Mouse (Mus musculus) limb, embryonic 11.5 days (tissue): ENCODE data around the gene Ldlrad3. TPM values are rescaled to one million over a fixed set of nuclear protein-coding genes. Genes with fewer than 3 reads are reported as not detected.

Source experiments
- ATAC-seq: fragments of 200-750 bp; cut with Nextera tagmentation; 2 replicates; pipeline ENCODE4 v1.8.0; 2017; ENCODE audit warnings: low read depth; ENCODE audit not compliant: insufficient number of reproducible peaks, low FRiP score, low TSS enrichment
- DNase-seq: peaks from one replicate; pipeline ENCODE4 v3.0.0-alpha.2; 2015; ENCODE audit warnings: low spot score
- H3K27ac ChIP-seq: fragments of 300-500 bp; sonication (generic); replicated peaks from 2 replicates; pipeline ENCODE4 v1.5.1; 2014; ENCODE audit warnings: low read depth, mild to moderate bottlenecking, low read length
- H3K27me3 ChIP-seq: fragments of 300-500 bp; sonication (generic); 2 replicates; pipeline ENCODE4 v1.6.1; 2014; ENCODE audit warnings: mild to moderate bottlenecking, low read length, mixed read lengths; ENCODE audit not compliant: control insufficient read depth, insufficient read depth
- H3K36me3 ChIP-seq: fragments of 300-500 bp; sonication (generic); 2 replicates; pipeline ENCODE4 v1.6.1; 2014; ENCODE audit warnings: mild to moderate bottlenecking, low read length, moderate library complexity, mixed read lengths; ENCODE audit not compliant: control insufficient read depth, insufficient read depth
- H3K4me1 ChIP-seq: fragments of 300-500 bp; sonication (generic); 2 replicates; pipeline ENCODE4 v1.6.1; 2014; ENCODE audit warnings: low read length, mixed read lengths; ENCODE audit not compliant: control insufficient read depth, insufficient read depth
- H3K4me2 ChIP-seq: fragments of 300-500 bp; sonication (generic); 2 replicates; pipeline ENCODE4 v1.6.1; 2014; ENCODE audit warnings: low read depth, mild to moderate bottlenecking, moderate library complexity; ENCODE audit not compliant: severe bottlenecking
- H3K4me3 ChIP-seq: fragments of 300-500 bp; sonication (generic); 2 replicates; pipeline ENCODE4 v1.5.1; 2014; ENCODE audit warnings: low read depth, low read length
- H3K9ac ChIP-seq: fragments of 300-500 bp; sonication (generic); 2 replicates; pipeline ENCODE4 v1.6.1; 2014; ENCODE audit warnings: mild to moderate bottlenecking, low read length
- H3K9me3 ChIP-seq: fragments of 300-500 bp; sonication (generic); 2 replicates; pipeline ENCODE4 v1.6.1; 2016; ENCODE audit warnings: low read length; ENCODE audit not compliant: control insufficient read depth
- WGBS: fragments of 180-500 bp; shearing (Covaris S2); extraction: QIAGEN DNeasy Blood & Tissue Kit; methylation state at CpG from one replicate; pipeline ENCODE4 v1.1.7; 2014; 5-methylcytosine and 5-hydroxymethylcytosine counted together
- polyA plus RNA-seq: library from polyadenylated mRNA; unstranded; fragments of >200 nt; fragmentation: Nextera tagmentation; extraction: Ambion mirVana; gene quantifications from 2 replicates; pipeline ENCODE4 v1.2.1, GENCODE M21; 2014

Ldlrad3 gene
- polyA plus RNA-seq, 1 experiment from 2014 or later: 57.5 TPM

DNA sequence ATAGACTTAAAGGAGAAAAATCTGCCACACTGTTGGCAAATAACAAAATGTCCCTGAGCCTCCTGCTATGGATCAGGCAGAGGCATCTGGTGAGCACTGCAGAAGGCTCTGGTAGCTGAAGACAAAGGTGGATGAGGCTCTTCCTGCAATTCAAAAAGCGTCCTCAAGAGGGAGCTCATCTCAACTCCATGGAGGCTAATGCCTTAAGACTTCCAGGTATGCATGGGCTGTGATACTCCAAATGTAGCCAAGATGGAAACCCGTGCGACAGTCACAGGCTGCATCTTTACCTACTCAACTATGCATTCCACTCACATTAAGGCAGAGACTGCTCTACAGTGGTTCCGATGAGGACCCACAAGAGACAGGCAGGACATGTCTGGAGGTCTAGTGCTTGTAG, 108.6 kb downstream of the Ldlrad3 start:
- H3K4me1 ChIP-seq: no peaks in the 10 kb centered on the region
- H3K27me3 ChIP-seq: no peaks in the 10 kb centered on the region
- WGBS: 49% methylated on average over 4 of the region's 4 CpGs
- H3K27ac ChIP-seq: no peak overlapping the region
- H3K36me3 ChIP-seq: no peaks in the 10 kb centered on the region
- peak; percentile 84 for DNase-seq
- no peak overlapping the region for H3K9ac ChIP-seq
- no peak overlapping the region for H3K4me3 ChIP-seq
- ATAC-seq: no peak
- H3K9me3 ChIP-seq: no peaks in the 10 kb centered on the region; the same call in 1 of the 2 replicates
- H3K4me2 ChIP-seq: no peak overlapping the region

DNA sequence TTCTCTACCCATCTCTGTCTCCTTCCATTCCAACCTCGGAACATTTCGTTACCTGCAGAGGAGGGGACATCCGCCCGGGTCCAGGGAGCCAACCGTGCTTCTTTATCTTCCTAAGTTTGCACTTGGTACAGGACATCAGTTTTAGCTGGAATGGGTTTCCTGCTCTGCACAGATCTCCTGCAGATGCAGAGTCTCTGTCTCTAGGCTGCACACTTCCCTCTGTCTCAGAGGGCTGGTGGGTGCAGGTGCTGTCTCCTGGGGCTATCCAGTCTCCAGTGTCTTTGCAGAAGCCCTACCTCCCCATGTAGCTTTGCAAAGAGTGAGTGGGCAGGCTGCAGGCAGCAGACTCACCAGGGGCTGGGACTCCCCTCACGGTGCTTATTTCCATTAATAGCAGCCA, 109.9 kb downstream of the Ldlrad3 start:
- no peak overlapping the region for H3K4me2 ChIP-seq
- H3K27me3 ChIP-seq: no peaks in the 10 kb centered on the region
- no peak overlapping the region for H3K4me3 ChIP-seq
- DNase-seq (no peak), ATAC-seq (no peak)
- no peaks in the 10 kb centered on the region for H3K36me3 ChIP-seq
- no peak overlapping the region for H3K9ac ChIP-seq
- H3K9me3 ChIP-seq: no peaks in the 10 kb centered on the region; the same call in 1 of the 2 replicates
- 94% methylated on average over 6 of the region's 6 CpGs for WGBS
- H3K4me1 ChIP-seq: no peaks in the 10 kb centered on the region
- H3K27ac ChIP-seq: no peak overlapping the region

DNA sequence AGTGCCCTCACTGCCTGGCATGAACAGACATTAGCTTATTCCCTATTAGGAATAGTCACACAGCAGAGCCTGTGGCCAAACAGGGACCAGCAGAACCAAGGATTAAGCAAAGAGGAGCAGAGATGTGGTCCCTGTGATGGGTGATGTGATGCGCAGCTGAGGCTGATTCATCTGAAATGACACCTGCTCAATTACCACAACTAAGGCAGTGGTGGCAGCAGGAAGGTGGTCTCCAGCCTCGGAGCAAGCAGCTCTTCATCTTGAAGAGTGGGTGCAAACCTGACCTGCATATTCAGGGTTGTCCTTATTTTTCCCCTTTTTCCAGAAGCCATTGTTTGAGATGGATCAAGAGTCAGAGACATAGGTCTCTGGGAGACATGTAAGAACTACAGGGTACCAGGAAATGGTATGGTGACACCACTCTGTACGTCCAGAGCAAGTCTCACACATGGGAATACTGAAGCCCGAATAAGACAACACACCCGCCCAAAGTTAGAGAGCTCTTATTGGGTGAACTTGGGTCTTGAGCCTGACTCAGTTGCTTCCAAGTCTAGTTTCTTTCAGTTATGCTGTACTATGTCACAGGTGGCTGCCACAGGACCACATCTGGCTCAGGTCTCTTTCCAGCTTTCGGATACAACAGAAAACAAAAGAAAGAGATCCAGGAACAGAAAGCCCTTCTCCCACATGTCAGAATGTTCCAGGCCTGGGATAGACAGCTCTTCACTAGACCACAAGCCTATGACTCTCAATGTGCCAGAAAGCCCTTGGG, 112.7 kb downstream of the Ldlrad3 start:
- Histone ChIP-seq H3K9me3 (no peaks in the 10 kb centered on the region), H3K4me2 (no peak overlapping the region), H3K27me3 (no peaks in the 10 kb centered on the region), H3K9ac (no peak overlapping the region), H3K36me3 (no peaks in the 10 kb centered on the region), H3K4me1 (no peaks in the 10 kb centered on the region), H3K4me3 (no peak overlapping the region), H3K27ac (no peak overlapping the region)
- WGBS: 98% methylated on average over 6 of the region's 6 CpGs
- no peak for ATAC-seq
- DNase-seq: no peak

DNA sequence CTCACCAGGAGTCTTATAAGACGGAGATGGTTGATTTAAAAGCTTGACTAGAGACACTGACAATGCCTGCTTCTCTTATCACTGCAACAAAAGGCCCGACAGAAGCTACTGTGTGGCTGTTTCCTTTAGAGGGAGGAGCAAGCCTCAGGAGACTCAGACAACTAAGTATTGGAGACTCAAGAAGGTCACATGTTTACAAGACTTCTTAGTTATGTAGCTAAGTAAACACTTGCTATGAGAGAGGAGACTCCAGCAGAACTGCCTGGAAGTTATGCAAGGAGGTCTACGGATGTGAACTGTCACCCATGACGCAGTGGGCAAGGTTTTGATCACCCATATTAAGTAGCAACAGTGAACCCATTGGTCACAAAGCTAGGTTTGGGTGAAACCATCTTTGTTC, 113.3 kb downstream of the Ldlrad3 start:
- DNase-seq: no peak
- ATAC-seq: no peak
- Histone ChIP-seq H3K4me1 (no peaks in the 10 kb centered on the region), H3K4me2 (no peak overlapping the region), H3K27me3 (no peaks in the 10 kb centered on the region), H3K27ac (no peak overlapping the region), H3K9ac (no peak overlapping the region), H3K36me3 (no peaks in the 10 kb centered on the region), H3K4me3 (no peak overlapping the region), H3K9me3 (no peaks in the 10 kb centered on the region)
- 87% methylated on average over 4 of the region's 4 CpGs for WGBS

DNA sequence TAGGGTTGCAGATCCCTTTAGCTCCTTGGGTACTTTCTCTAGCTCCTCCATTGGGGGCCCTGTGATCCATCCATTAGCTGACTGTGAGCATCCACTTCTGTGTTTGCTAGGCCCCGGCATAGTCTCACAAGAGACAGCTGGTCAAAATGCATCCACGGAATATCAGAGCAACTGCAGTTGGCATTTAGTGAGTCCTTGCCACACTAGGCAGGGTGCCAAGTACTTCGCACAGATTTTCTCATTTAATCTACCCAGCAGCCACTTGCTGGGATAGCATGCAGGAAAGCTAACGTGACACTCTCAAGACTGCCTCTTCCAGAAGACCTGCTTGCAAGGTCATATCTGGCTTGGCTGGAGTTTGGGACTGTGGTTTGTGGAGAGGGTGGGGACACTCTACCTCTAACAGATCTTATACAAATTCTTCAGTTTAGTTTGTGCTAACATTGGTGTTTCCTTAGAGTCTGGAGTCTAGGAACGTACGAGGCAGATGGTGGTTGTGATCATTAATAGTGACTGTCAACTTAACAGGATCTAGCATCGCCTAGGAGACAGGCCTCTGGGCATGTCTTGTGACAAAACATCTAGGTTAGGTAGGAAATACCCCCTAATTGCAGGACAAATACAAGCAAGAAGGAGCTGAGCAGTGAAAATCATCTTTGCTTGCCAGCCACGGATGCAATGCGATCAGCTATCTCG, 115.0 kb downstream of the Ldlrad3 start:
- Histone ChIP-seq H3K9ac (no peak overlapping the region), H3K36me3 (no peaks in the 10 kb centered on the region), H3K27ac (no peak overlapping the region), H3K27me3 (no peaks in the 10 kb centered on the region), H3K4me3 (no peak overlapping the region), H3K9me3 (no peaks in the 10 kb centered on the region), H3K4me2 (no peak overlapping the region), H3K4me1 (no peaks in the 10 kb centered on the region)
- ATAC-seq: no peak
- 92% methylated on average over 10 of the region's 10 CpGs for WGBS
- no peak for DNase-seq

DNA sequence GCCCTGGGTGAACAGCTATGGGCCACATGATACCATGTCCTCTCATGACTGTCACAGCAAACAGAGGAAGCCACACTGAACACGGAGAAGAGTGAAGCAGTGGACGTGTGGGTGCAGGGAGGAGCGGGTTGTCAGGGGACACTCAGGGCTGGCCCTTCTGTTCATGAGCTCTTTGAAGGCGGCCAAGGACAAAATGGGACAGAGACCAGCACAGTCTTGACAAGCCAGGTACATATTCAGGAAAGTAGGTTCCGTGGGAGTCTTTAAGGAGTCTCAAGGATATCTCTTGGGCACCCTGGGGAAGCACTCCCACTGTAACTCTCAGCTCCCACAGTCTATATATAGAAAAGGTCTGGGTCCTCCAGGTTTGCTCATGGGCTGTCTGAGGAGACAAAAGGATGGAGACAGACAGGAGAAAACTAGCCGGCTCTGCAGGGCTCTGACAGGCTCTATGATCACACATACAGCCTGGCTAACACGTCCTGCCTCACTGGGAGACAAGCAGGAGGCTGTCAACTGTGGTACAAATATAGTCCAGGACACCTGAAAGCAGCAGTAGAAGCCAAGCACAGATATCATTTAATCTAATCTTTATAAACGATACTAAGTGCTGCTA, 121.3 kb downstream of the Ldlrad3 start:
- H3K36me3 ChIP-seq: no peaks in the 10 kb centered on the region
- H3K9me3 ChIP-seq: no peaks in the 10 kb centered on the region
- no peak overlapping the region for H3K4me2 ChIP-seq
- H3K4me3 ChIP-seq: no peak overlapping the region
- H3K27me3 ChIP-seq: no peaks in the 10 kb centered on the region
- no peak overlapping the region for H3K9ac ChIP-seq
- DNase-seq: no peak
- WGBS: 86% methylated on average over 8 of the region's 8 CpGs
- no peak overlapping the region for H3K27ac ChIP-seq
- H3K4me1 ChIP-seq: no peaks in the 10 kb centered on the region
- ATAC-seq: no peak

DNA sequence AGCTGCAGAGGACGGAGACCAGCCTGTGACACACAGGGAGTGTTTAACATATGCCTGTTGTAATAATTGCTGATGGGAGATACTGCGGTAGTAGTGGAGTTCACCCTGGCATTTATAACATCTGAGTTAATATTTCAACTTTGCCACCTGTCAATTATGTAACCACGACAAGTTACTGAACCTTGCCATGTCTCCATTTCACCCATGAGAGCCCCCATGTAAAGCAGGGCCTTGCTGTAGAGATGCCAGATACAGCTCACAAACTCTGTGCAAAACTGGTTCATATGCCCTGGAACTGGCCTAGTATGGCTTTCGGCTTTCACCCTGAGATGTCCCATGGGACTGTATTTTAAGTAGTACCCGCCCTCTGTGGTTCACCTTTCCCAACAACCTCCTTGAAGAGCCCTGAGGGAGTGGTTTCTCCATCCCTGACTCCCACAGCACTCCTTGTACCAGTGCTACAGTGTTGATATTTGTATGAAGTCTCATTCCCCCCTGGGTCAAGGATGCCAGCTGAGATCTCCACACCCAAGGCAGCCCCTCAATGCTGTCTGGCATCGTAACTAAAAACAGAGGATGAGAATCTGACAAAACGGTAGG, 122.2 kb downstream of the Ldlrad3 start:
- Histone ChIP-seq H3K4me2 (no peak overlapping the region), H3K36me3 (no peaks in the 10 kb centered on the region), H3K4me3 (no peak overlapping the region), H3K4me1 (no peaks in the 10 kb centered on the region), H3K27me3 (no peaks in the 10 kb centered on the region), H3K27ac (no peak overlapping the region), H3K9ac (no peak overlapping the region), H3K9me3 (no peaks in the 10 kb centered on the region)
- WGBS: 88% methylated on average over 7 of the region's 7 CpGs
- DNase-seq (no peak), ATAC-seq (no peak)

DNA sequence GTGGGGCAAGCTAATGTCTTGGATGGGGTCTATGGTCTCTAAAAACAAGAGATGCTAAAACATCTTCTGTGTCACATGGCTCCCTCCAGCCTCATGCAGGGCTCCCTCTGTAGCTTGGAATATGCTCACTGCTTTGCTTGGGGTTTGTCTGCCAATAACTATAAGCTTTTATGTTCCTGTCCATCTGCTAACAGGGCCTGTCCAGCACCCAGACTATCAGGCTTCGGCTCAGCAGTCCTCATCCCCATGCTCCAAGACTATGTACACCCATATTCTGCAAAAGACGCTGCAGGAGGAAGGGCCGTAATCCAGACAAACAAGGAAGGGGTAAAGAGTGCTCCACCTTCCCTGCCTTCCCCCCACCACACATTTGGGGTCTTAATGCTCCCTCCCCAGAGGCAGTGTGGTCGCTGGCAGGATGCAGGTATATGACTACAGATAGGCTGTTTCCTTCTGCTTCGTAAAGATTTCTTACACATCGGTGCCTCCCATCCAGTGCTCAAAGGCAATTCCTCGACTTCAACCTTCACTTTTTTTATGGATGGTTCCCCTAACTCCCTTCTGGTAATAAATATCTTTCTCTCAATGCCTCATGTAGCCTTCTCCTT, 123.2 kb downstream of the Ldlrad3 start:
- Histone ChIP-seq H3K27me3 (no peaks in the 10 kb centered on the region), H3K9me3 (no peaks in the 10 kb centered on the region), H3K4me3 (no peak overlapping the region), H3K36me3 (no peaks in the 10 kb centered on the region), H3K4me2 (no peak overlapping the region), H3K27ac (no peak overlapping the region), H3K4me1 (no peaks in the 10 kb centered on the region), H3K9ac (no peak overlapping the region)
- DNase-seq: no peak
- WGBS: 86% methylated on average over 7 of the region's 7 CpGs
- no peak for ATAC-seq
